Mouse (Mus musculus): Measurements from ENCODE around the gene Snrpb. TPM values are rescaled to one million over a fixed set of nuclear protein-coding genes. Genes with fewer than 3 reads are reported as not detected.

The Snrpb gene
- polyA plus RNA-seq, 1 experiment from 2014 or later = 349 TPM

- ATAC-seq (ENCODE audit: low FRiP score, low TSS enrichment) (no peak), DNase-seq (no peak)
Measured at GRCm38 (mm10) chr2:130178381-130178705, 860 bp downstream of the Snrpb start.

GRCm38 (mm10) chr2:130176820-130177219, 2.4 kb downstream of the Snrpb start:
- DNase-seq (no peak), ATAC-seq (ENCODE audit: low FRiP score, low TSS enrichment) (no peak)
- Histone ChIP-seq H3K27ac (replicated peaks; ENCODE audit: low read depth, low read length) (no peak overlapping the region), H3K36me3 (ENCODE audit: control insufficient read depth, insufficient read depth, low read length) (peaks cover 53% of the 10 kb centered on the region), H3K27me3 (ENCODE audit: control insufficient read depth, insufficient read depth, low read length) (no peaks in the 10 kb centered on the region), H3K4me3 (replicated peaks; ENCODE audit: low read depth, low read length) (0 out of 2 replicates have a peak overlapping the region, but pooled peaks have one; percentile 0), H3K9me3 (ENCODE audit: control insufficient read depth, low read length) (no peaks in the 10 kb centered on the region), H3K9ac (replicated peaks; ENCODE audit: low read length) (peak overlapping the region; percentile 99; the same call in 1 of the 2 replicates), H3K4me1 (ENCODE audit: control insufficient read depth, insufficient read depth, low read length) (peaks cover 17% of the 10 kb centered on the region), H3K4me2 (ENCODE audit: low read length) (peak overlapping the region; percentile 95)
- WGBS = 78% methylated on average over 8 of the region's 8 CpGs

More at GRCm38 (mm10) chr2:130178381-130178705, 860 bp downstream of the Snrpb start:
- H3K9ac ChIP-seq (replicated peaks; ENCODE audit: low read length) = peak overlapping the region; percentile 99
- peak overlapping the region; percentile 97 for H3K27ac ChIP-seq (replicated peaks; ENCODE audit: low read depth, low read length)
- no peaks in the 10 kb centered on the region for H3K27me3 ChIP-seq (ENCODE audit: control insufficient read depth, insufficient read depth, low read length)
- H3K4me2 ChIP-seq (ENCODE audit: low read length) = peak overlapping the region; percentile 95
- H3K4me3 ChIP-seq (replicated peaks; ENCODE audit: low read depth, low read length) = peak overlapping the region; percentile 99
- no peaks in the 10 kb centered on the region for H3K9me3 ChIP-seq (ENCODE audit: control insufficient read depth, low read length)
- H3K36me3 ChIP-seq (ENCODE audit: control insufficient read depth, insufficient read depth, low read length) = peaks cover 38% of the 10 kb centered on the region
- WGBS = under 1% methylated on average over 11 of the region's 11 CpGs
- H3K4me1 ChIP-seq (ENCODE audit: control insufficient read depth, insufficient read depth, low read length) = peaks cover 17% of the 10 kb centered on the region

DNA sequence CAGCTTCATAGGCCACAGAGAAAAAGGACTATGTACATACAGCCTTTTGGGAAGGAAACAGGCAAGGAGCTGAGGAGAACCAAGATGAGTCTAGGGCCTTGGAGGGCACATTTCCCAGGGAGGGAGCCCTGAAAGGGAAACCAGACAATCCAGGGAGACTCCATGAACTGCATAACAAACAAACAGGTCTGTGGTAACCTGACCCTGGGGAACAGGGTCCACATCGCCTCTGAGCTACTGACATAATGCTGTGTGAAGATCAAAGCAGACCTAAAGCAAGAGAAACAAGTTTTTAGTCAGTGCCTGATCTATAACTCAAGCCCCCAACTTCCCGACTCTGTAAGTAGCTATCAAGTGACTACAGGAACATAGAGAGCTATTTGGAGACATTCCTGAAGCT, 7.5 kb downstream of the Snrpb start:
- peaks cover 87% of the 10 kb centered on the region for H3K36me3 ChIP-seq (ENCODE audit: control insufficient read depth, insufficient read depth, low read length)
- no peaks in the 10 kb centered on the region for H3K9me3 ChIP-seq (ENCODE audit: control insufficient read depth, low read length)
- no peak for ATAC-seq (ENCODE audit: low FRiP score, low TSS enrichment)
- DNase-seq = no peak
- no peak overlapping the region for H3K4me2 ChIP-seq (ENCODE audit: low read length)
- no peak overlapping the region for H3K27ac ChIP-seq (replicated peaks; ENCODE audit: low read depth, low read length)
- H3K4me1 ChIP-seq (ENCODE audit: control insufficient read depth, insufficient read depth, low read length) = peaks cover 3% of the 10 kb centered on the region
- no peaks in the 10 kb centered on the region for H3K27me3 ChIP-seq (ENCODE audit: control insufficient read depth, insufficient read depth, low read length)
- H3K4me3 ChIP-seq (replicated peaks; ENCODE audit: low read depth, low read length) = no peak overlapping the region
- no peak overlapping the region for H3K9ac ChIP-seq (replicated peaks; ENCODE audit: low read length)
- WGBS = 84% methylated on average over 2 of the region's 2 CpGs

- Histone ChIP-seq H3K4me1 (ENCODE audit: control insufficient read depth, insufficient read depth, low read length) (no peaks in the 10 kb centered on the region), H3K36me3 (ENCODE audit: control insufficient read depth, insufficient read depth, low read length) (peaks cover 48% of the 10 kb centered on the region), H3K27me3 (ENCODE audit: control insufficient read depth, insufficient read depth, low read length) (no peaks in the 10 kb centered on the region), H3K4me2 (ENCODE audit: low read length) (no peak overlapping the region), H3K9me3 (ENCODE audit: control insufficient read depth, low read length) (no peaks in the 10 kb centered on the region), H3K27ac (replicated peaks; ENCODE audit: low read depth, low read length) (no peak overlapping the region), H3K4me3 (replicated peaks; ENCODE audit: low read depth, low read length) (no peak overlapping the region), H3K9ac (replicated peaks; ENCODE audit: low read length) (no peak overlapping the region)
- 50% methylated on average over 3 of the region's 3 CpGs for WGBS
- ATAC-seq (ENCODE audit: low FRiP score, low TSS enrichment) (no peak), DNase-seq (peak; percentile 86)
Measured at GRCm38 (mm10) chr2:130167861-130168260, 11.3 kb downstream of the Snrpb start.

DNA sequence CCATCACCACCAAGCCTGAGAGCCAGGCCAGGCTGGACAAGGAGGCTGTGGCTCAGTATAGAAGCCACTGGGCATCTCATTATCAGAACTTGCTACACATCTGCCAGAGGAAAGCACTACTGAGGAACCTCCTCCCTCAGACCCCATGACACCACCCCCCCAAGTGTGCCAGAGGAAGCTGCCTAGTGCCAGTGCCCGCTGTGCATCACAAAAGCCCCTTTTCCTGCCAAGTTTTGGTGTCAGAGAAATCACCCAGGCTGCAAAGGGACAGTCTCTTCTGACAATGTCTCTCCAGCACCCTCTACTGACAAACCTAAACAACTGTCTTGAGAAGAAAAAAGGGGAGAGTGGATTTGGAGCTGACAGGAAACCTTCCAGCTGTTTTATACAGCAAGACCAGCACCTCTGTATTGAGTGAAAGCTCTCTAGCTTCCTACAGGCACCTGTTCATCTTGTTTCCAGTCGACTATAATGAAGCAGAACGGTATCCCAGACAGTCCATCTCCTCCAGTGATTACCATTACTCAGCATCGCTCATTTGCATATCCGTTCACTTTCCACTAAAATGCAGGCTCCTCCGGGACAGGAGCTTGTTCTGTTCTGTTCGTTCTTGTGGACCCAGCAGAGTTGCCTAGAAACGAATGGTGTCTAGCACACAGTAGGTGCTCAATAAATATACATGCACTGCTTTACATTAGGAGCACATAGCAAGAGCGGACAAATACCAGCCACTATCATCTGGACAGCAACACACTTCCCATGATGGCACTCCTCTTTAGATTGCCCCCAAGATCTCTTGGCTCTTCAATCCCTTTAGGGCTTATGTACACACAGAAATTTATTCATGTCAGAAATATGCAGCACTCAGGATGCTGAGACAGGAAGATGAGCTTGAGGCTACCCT, 12.6 kb downstream of the Snrpb start:
- H3K36me3 ChIP-seq (ENCODE audit: control insufficient read depth, insufficient read depth, low read length) = peaks cover 35% of the 10 kb centered on the region
- H3K4me3 ChIP-seq (replicated peaks; ENCODE audit: low read depth, low read length) = no peak overlapping the region
- peak; percentile 87 for DNase-seq
- 58% methylated on average over 9 of the region's 9 CpGs for WGBS
- H3K4me2 ChIP-seq (ENCODE audit: low read length) = no peak overlapping the region
- H3K27me3 ChIP-seq (ENCODE audit: control insufficient read depth, insufficient read depth, low read length) = no peaks in the 10 kb centered on the region
- H3K4me1 ChIP-seq (ENCODE audit: control insufficient read depth, insufficient read depth, low read length) = no peaks in the 10 kb centered on the region
- H3K27ac ChIP-seq (replicated peaks; ENCODE audit: low read depth, low read length) = no peak overlapping the region
- no peaks in the 10 kb centered on the region for H3K9me3 ChIP-seq (ENCODE audit: control insufficient read depth, low read length)
- H3K9ac ChIP-seq (replicated peaks; ENCODE audit: low read length) = no peak overlapping the region
- peak; percentile 63; the same call in 1 of the 2 replicates for ATAC-seq (ENCODE audit: low FRiP score, low TSS enrichment)

DNA sequence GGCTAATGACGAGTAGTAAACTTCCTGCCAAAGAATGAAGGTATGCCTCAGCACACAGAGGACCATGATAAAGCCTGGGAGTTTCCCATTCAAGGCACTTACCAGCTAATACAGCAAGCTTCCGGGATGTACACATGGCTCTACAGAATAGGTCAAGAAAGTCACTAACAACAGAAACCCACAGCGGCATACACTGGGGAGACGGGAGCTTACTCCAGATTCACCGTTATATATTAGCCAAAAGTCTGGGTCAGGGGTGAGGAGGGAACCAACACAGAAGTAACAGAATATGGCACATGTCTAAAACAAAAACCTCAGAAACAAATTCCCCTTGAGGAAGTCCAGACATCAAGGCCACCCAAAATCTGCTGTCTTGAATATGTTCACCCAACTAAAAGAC, 16.5 kb downstream of the Snrpb start:
- ATAC-seq (ENCODE audit: low FRiP score, low TSS enrichment) (no peak), DNase-seq (no peak)
- Histone ChIP-seq H3K4me2 (ENCODE audit: low read length) (no peak overlapping the region), H3K4me3 (replicated peaks; ENCODE audit: low read depth, low read length) (no peak overlapping the region), H3K9ac (replicated peaks; ENCODE audit: low read length) (no peak overlapping the region), H3K27me3 (ENCODE audit: control insufficient read depth, insufficient read depth, low read length) (no peaks in the 10 kb centered on the region), H3K27ac (replicated peaks; ENCODE audit: low read depth, low read length) (no peak overlapping the region), H3K36me3 (ENCODE audit: control insufficient read depth, insufficient read depth, low read length) (no peaks in the 10 kb centered on the region), H3K4me1 (ENCODE audit: control insufficient read depth, insufficient read depth, low read length) (no peaks in the 10 kb centered on the region), H3K9me3 (ENCODE audit: control insufficient read depth, low read length) (no peaks in the 10 kb centered on the region)
- WGBS = 91% methylated on average over 5 of the region's 5 CpGs

DNA sequence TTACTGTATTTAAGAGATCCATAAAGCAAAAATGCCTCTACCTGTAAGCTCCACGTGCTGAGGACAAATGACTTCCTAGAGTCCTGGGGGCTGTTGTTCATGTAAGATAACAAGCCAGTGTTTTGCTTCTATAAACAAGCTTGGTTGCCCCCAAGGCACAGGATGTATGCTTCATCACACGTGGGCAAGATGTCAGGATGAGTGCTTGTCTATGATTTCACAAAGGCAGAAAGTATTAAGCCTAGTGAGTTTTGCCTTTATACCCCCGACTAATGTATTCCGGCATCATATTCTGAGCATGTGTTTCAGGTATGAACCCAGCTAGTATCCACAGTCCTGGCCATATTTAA, 21.1 kb downstream of the Snrpb start:
- 51% methylated on average over 4 of the region's 4 CpGs for WGBS
- H3K9ac ChIP-seq (replicated peaks; ENCODE audit: low read length) = no peak overlapping the region
- no peaks in the 10 kb centered on the region for H3K36me3 ChIP-seq (ENCODE audit: control insufficient read depth, insufficient read depth, low read length)
- ATAC-seq (ENCODE audit: low FRiP score, low TSS enrichment) (no peak), DNase-seq (peak; percentile 46)
- no peak overlapping the region for H3K4me2 ChIP-seq (ENCODE audit: low read length)
- no peak overlapping the region for H3K4me3 ChIP-seq (replicated peaks; ENCODE audit: low read depth, low read length)
- H3K4me1 ChIP-seq (ENCODE audit: control insufficient read depth, insufficient read depth, low read length) = no peaks in the 10 kb centered on the region
- no peak overlapping the region for H3K27ac ChIP-seq (replicated peaks; ENCODE audit: low read depth, low read length)
- no peaks in the 10 kb centered on the region for H3K27me3 ChIP-seq (ENCODE audit: control insufficient read depth, insufficient read depth, low read length)
- H3K9me3 ChIP-seq (ENCODE audit: control insufficient read depth, low read length) = no peaks in the 10 kb centered on the region

- Histone ChIP-seq H3K4me1 (ENCODE audit: control insufficient read depth, insufficient read depth, low read length) (no peaks in the 10 kb centered on the region), H3K27me3 (ENCODE audit: control insufficient read depth, insufficient read depth, low read length) (no peaks in the 10 kb centered on the region), H3K9ac (replicated peaks; ENCODE audit: low read length) (no peak overlapping the region), H3K4me3 (replicated peaks; ENCODE audit: low read depth, low read length) (no peak overlapping the region), H3K9me3 (ENCODE audit: control insufficient read depth, low read length) (no peaks in the 10 kb centered on the region), H3K4me2 (ENCODE audit: low read length) (no peak overlapping the region), H3K27ac (replicated peaks; ENCODE audit: low read depth, low read length) (no peak overlapping the region; the same call in 1 of the 2 replicates), H3K36me3 (ENCODE audit: control insufficient read depth, insufficient read depth, low read length) (no peaks in the 10 kb centered on the region)
- DNase-seq (no peak), ATAC-seq (ENCODE audit: low FRiP score, low TSS enrichment) (no peak)
- 51% methylated on average over 14 of the region's 14 CpGs for WGBS
Measured at GRCm38 (mm10) chr2:130157231-130158087, 21.7 kb downstream of the Snrpb start.

All from midbrain, embryonic 14.5 days (tissue).